Mouse (Mus musculus) intestine, embryonic 16.5 days (tissue): ENCODE measurements around the gene Hus1. TPM values are rescaled to one million over a fixed set of nuclear protein-coding genes. Genes with fewer than 3 reads are reported as not detected.

ENCODE experiments used
- ATAC-seq: fragments of 200-750 bp; cut with Nextera tagmentation; 2 replicates; pipeline ENCODE4 v1.8.0; 2017; ENCODE audit warnings: moderate TSS enrichment, moderate library complexity
- H3K27ac ChIP-seq: fragments of 300-500 bp; sonication (generic); 2 replicates; pipeline ENCODE4 v1.5.1; 2014; ENCODE audit warnings: mild to moderate bottlenecking, low read length
- H3K27me3 ChIP-seq: fragments of 300-500 bp; sonication (generic); replicated peaks from 2 replicates; pipeline ENCODE4 v1.6.1; 2014; ENCODE audit warnings: low read length, control low read depth, mixed read lengths; ENCODE audit not compliant: control insufficient read depth, insufficient read depth
- H3K36me3 ChIP-seq: fragments of 300-500 bp; sonication (generic); 2 replicates; pipeline ENCODE4 v1.6.1; 2014; ENCODE audit warnings: low read length, control low read depth; ENCODE audit not compliant: control insufficient read depth, insufficient read depth
- H3K4me1 ChIP-seq: fragments of 300-500 bp; sonication (generic); 2 replicates; pipeline ENCODE4 v1.6.1; 2014; ENCODE audit warnings: low read length, control low read depth, mixed read lengths; ENCODE audit not compliant: control insufficient read depth, insufficient read depth
- H3K4me2 ChIP-seq: fragments of 300-500 bp; sonication (generic); 2 replicates; pipeline ENCODE4 v1.6.1; 2014; ENCODE audit warnings: low read depth, low read length, control low read depth
- H3K4me3 ChIP-seq: fragments of 300-500 bp; sonication (generic); 2 replicates; pipeline ENCODE4 v1.5.1; 2014; ENCODE audit warnings: mild to moderate bottlenecking, low read length
- H3K9ac ChIP-seq: fragments of 300-500 bp; sonication (generic); 2 replicates; pipeline ENCODE4 v1.6.1; 2014; ENCODE audit warnings: low read depth, low read length
- H3K9me3 ChIP-seq: fragments of 300-500 bp; sonication (generic); 2 replicates; pipeline ENCODE4 v1.6.1; 2016; ENCODE audit warnings: low read length, control low read depth; ENCODE audit not compliant: control insufficient read depth
- WGBS: fragments of 180-500 bp; shearing (Covaris S2); extraction: QIAGEN DNeasy Blood & Tissue Kit; methylation state at CpG from one replicate; pipeline ENCODE4 v1.1.7; 2014; 5-methylcytosine and 5-hydroxymethylcytosine counted together
- polyA plus RNA-seq: library from polyadenylated mRNA; unstranded; fragments of >200 nt; fragmentation: Nextera tagmentation; extraction: Ambion mirVana; gene quantifications from 2 replicates; pipeline ENCODE4 v1.2.1, GENCODE M21; 2015

Hus1 gene
- polyA plus RNA-seq, 1 experiment from 2014 or later, result 11.2 TPM

DNA sequence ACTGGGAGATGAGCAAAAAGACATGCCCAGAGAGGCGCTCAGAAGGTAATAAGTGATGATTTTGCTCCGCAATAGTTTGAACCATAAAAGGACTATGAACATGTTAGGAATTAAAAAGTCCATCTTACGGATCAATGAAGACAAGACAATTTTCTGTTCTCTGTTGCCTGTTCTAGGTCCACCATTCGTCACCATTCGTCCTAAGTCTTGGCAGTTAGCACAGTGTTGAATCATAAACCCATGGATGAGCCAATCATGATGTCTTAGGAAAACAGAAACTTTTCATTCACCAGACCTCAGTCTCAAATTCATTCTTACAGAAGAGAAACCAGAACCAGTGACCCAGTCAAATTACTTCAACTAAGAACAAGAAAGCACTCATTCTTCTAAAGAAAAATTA, 2.2 kb downstream of the Hus1 start:
- ATAC-seq, result no peak
- Histone ChIP-seq H3K4me2 (no peak overlapping the region), H3K9ac (no peak overlapping the region), H3K36me3 (peaks cover 10% of the 10 kb centered on the region), H3K27me3 (no peaks in the 10 kb centered on the region), H3K9me3 (no peaks in the 10 kb centered on the region), H3K4me1 (peaks cover 5% of the 10 kb centered on the region), H3K27ac (no peak overlapping the region), H3K4me3 (no peak overlapping the region)
- 95% methylated on average over 5 of the region's 5 CpGs for WGBS

DNA sequence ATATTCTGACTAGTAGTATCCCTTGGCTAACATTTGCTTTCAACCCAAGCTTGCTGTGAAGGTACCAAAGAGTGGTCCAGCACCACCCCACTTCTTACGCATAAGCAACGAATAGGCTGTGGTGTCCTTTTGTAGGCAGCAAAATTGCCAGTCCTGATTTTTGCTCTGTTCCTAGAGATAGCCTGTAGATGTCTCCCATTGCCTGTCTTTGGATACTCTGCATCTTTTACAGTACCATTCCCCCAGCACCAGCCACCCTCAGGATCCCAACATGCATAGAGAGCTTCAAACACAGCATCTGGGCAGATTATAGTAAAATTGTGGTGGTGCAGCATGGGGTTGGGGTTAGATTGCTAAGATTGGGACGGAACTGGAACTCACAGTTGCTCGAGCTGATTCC, 22.9 kb downstream of the Hus1 start:
- H3K27ac ChIP-seq, result no peak overlapping the region
- no peaks in the 10 kb centered on the region for H3K27me3 ChIP-seq
- WGBS, result 69% methylated on average over 4 of the region's 4 CpGs
- no peak for ATAC-seq
- no peak overlapping the region for H3K4me2 ChIP-seq
- peaks cover 7% of the 10 kb centered on the region for H3K36me3 ChIP-seq
- H3K4me1 ChIP-seq, result no peaks in the 10 kb centered on the region
- H3K9ac ChIP-seq, result no peak overlapping the region
- H3K4me3 ChIP-seq, result no peak overlapping the region
- H3K9me3 ChIP-seq, result no peaks in the 10 kb centered on the region

DNA sequence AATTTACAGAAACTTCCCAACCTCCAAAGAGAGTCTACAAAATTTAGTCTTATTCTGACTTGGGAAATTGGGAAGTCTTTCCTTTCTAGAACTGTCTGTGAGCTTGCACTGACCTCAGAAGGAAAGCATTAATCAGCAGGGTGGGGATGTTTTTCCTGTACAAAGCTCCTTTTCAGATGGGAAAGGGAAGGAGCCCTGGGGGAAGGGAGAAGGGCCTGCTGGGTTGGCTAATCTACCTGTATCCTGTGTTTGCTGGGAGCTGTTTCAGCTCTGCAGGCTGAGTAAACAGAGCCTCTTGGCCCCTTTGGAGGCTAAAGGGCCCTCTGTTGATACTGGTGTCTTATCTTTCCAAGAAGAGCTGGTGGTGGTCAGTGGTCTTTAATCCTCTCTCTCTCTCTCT, 24.9 kb downstream of the Hus1 start:
- Histone ChIP-seq H3K4me3 (no peak overlapping the region), H3K27ac (no peak overlapping the region), H3K4me1 (no peaks in the 10 kb centered on the region), H3K9me3 (no peaks in the 10 kb centered on the region), H3K9ac (no peak overlapping the region), H3K4me2 (no peak overlapping the region), H3K27me3 (no peaks in the 10 kb centered on the region), H3K36me3 (no peaks in the 10 kb centered on the region)
- peak; percentile 78 for ATAC-seq

DNA sequence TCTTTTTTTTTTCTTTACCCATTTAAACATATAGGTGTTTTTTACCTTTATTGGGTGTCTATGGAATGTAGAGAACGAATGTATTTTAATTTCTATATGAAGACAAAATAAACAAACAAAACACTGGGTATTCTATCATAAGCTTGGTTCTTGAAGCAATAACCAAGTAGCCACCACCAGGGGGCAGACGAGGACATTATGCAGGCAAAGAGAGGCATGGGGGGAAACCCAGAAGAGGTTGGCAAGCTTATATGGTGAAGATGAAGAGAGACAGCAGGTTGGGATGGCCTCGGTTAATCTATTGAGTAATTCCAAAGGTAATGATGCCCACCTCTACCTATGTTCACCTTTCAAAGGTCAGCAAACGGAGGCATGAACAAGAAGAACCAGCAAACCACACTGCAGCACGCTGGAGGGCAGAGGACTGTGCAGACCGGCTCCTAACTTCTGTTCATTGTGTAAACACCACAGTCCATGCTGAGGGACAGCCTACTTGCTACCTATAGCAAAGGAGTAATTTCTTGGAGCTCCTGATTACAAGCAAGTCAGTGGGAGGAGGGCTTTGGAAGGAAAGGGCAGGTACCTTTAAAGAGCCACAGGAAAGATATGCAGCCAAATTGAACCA, 27.6 kb downstream of the Hus1 start:
- Histone ChIP-seq H3K4me1 (no peaks in the 10 kb centered on the region), H3K4me2 (no peak overlapping the region), H3K9ac (no peak overlapping the region), H3K9me3 (no peaks in the 10 kb centered on the region), H3K27ac (no peak overlapping the region), H3K4me3 (no peak overlapping the region), H3K27me3 (no peaks in the 10 kb centered on the region), H3K36me3 (no peaks in the 10 kb centered on the region)
- WGBS, result 34% methylated on average over 6 of the region's 6 CpGs
- ATAC-seq, result no peak

DNA sequence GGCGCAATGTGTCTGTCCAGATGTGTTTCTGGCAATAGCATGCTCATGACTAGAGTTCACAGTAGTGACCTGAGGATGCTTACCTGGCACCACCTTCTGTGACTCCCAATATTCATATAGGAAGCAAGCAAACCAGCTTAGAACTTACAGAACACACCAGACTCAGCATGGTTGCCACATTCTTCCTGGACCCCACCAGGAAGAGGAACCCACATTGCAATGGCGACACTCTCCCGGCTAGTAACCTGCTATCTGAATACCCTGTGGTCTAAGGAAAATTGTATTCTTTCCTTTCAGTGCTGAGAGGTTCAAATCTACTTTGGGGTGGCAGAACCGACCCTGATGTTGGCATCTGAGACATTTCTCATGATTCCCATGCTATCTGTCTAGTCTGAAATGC, 32.8 kb downstream of the Hus1 start:
- H3K27me3 ChIP-seq, result no peaks in the 10 kb centered on the region
- H3K36me3 ChIP-seq, result no peaks in the 10 kb centered on the region
- no peak overlapping the region for H3K4me2 ChIP-seq
- H3K9me3 ChIP-seq, result no peaks in the 10 kb centered on the region
- no peaks in the 10 kb centered on the region for H3K4me1 ChIP-seq
- H3K9ac ChIP-seq, result no peak overlapping the region
- H3K4me3 ChIP-seq, result no peak overlapping the region
- no peak for ATAC-seq
- H3K27ac ChIP-seq, result no peak overlapping the region
- WGBS, result 74% methylated on average over 4 of the region's 4 CpGs

DNA sequence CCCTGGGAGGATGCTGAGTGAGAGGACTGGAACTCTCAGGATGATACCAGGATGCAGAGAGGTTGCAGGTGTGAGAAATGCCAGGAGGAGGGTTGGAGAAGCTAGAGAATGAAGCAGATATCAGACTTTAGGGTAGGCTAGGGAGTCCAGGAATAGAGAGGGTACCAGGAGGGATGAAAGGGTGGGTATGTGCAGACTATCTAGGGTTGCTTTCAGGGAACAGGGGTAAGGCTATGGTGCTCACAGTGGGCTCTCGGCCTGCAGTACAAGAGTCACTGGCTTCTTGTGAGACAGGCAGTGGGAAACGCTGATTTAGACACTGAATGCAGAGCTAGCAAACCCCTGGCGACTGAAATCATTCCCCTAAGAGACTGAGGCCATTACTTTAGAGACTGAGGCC, 37.8 kb downstream of the Hus1 start, which contains the start of gene Pkd1l1:
Gene Pkd1l1 (minus strand): TSS at position 101 of the 400 bp plus-strand sequence.
- Histone ChIP-seq H3K27me3 (no peaks in the 10 kb centered on the region), H3K9me3 (no peaks in the 10 kb centered on the region), H3K4me1 (no peaks in the 10 kb centered on the region), H3K36me3 (no peaks in the 10 kb centered on the region), H3K9ac (no peak within 1 kb of the TSS), H3K27ac (no peak within 1 kb of the TSS), H3K4me3 (no peak within 1 kb of the TSS), H3K4me2 (no peak within 1 kb of the TSS)
- 80% methylated on average over 3 of the region's 3 CpGs for WGBS
- ATAC-seq, result no peak

DNA sequence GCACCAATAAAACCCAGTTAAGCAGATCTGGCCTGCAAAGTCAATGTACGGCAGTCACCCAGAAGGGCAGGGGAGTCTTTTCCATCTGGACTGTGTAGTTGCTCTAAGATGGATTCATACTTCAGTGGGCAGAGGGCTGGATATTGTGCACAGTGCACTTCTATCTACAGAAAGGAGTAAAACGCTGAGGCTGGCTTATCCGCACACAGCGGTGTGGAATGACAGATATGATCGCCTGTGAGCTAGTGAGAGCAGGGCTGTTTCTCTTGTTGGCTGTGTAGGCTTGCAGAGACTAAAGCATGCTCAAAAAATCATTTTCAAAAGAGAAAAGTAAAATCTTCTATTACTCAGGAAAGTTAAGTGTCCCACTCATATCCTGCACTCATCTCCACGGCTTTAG, 38.9 kb downstream of the Hus1 start:
- no peak overlapping the region for H3K4me3 ChIP-seq
- H3K4me1 ChIP-seq, result no peaks in the 10 kb centered on the region
- ATAC-seq, result no peak
- H3K36me3 ChIP-seq, result no peaks in the 10 kb centered on the region
- no peak overlapping the region for H3K9ac ChIP-seq
- no peak overlapping the region for H3K4me2 ChIP-seq
- H3K27me3 ChIP-seq, result no peaks in the 10 kb centered on the region
- H3K9me3 ChIP-seq, result no peaks in the 10 kb centered on the region
- H3K27ac ChIP-seq, result no peak overlapping the region
- 76% methylated on average over 6 of the region's 6 CpGs for WGBS

DNA sequence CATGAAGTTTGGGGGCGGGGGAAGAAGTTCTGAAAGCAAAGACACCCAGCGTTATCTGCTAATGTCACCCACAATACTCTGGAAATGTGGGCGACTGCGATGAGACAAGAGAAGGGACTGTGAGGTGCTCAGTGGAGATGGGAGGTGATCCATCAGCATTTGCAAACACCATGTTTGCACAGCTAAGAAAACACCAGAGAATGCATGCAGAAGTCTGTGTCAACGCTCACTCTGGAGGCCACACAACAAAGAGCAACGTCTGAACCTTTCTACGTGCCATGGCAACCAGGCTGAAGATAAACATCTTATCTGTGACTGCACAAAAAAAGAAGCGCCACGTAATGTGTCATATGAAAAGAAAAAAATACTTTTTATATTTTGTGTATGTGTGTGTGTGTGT, 40.5 kb downstream of the Hus1 start:
- H3K4me3 ChIP-seq, result no peak overlapping the region
- 64% methylated on average over 9 of the region's 9 CpGs for WGBS
- ATAC-seq, result no peak
- no peaks in the 10 kb centered on the region for H3K4me1 ChIP-seq
- H3K9me3 ChIP-seq, result no peaks in the 10 kb centered on the region
- no peaks in the 10 kb centered on the region for H3K36me3 ChIP-seq
- H3K27me3 ChIP-seq, result no peaks in the 10 kb centered on the region
- no peak overlapping the region for H3K9ac ChIP-seq
- H3K4me2 ChIP-seq, result no peak overlapping the region
- H3K27ac ChIP-seq, result no peak overlapping the region

DNA sequence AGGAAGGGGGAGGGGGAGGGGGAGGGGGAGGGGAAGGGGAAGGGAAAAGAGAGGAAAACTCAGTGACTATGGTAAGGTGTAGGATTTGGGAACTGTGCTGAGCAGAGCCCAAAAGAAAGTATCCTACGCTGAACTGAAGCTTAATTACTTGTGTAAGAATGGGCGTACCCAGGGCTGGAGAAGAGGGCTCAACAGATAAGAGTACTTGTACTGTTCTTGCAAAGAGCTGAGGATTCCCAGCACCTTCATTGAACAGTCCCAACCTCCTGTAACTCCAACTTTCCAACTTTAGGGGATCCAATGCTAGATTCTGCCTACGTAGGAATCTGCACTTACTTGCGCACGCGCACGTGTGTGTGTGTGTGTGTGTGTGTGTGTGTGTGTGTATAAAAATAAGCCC, 42.9 kb downstream of the Hus1 start:
- no peaks in the 10 kb centered on the region for H3K36me3 ChIP-seq
- H3K4me2 ChIP-seq, result no peak overlapping the region
- 93% methylated on average over 7 of the region's 7 CpGs for WGBS
- H3K27me3 ChIP-seq, result no peaks in the 10 kb centered on the region
- H3K9me3 ChIP-seq, result no peaks in the 10 kb centered on the region
- no peak overlapping the region for H3K27ac ChIP-seq
- no peak for ATAC-seq
- H3K4me3 ChIP-seq, result no peak overlapping the region
- H3K9ac ChIP-seq, result no peak overlapping the region
- H3K4me1 ChIP-seq, result no peaks in the 10 kb centered on the region

DNA sequence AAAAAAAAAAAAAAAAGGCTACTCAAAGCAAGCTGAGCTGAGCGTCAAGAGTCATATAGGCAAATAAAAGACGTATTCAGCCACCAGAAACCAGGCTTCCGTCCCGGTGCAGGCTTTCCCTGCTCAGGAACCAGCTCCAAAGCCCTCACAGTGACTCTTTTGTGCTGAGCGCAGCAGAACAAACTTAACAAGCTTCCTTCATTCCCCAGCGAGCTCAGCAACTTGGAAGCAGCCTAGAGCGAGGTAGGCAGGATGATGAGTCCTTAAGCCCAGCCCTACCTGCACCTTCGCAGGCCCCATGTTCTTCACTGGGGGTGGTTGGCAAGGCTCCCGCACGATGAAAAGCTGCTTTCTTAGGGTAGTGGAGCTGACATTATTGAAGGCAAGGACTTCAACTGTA, 52.4 kb downstream of the Hus1 start:
- no peak overlapping the region for H3K4me2 ChIP-seq
- H3K9ac ChIP-seq, result no peak overlapping the region
- no peak overlapping the region for H3K4me3 ChIP-seq
- 66% methylated on average over 10 of the region's 10 CpGs for WGBS
- no peaks in the 10 kb centered on the region for H3K27me3 ChIP-seq
- H3K27ac ChIP-seq, result no peak overlapping the region
- no peaks in the 10 kb centered on the region for H3K36me3 ChIP-seq
- no peaks in the 10 kb centered on the region for H3K4me1 ChIP-seq
- no peaks in the 10 kb centered on the region for H3K9me3 ChIP-seq
- ATAC-seq, result no peak
